20 mouse cellular contexts compared by ENCODE assay signal in genomic region chr16:56729060-56729459, GRCm38 (mm10).
"Had no signal": no experiment of that assay in that cellular context is flagged by ENCODE, and none has a peak within 500 bp of the region (broad histone marks: within the 10 kb centered on the region; RNA-seq: fewer than 3 reads in every experiment).

No protein-coding gene starts in this region.

- H3K27me3 ChIP-seq: lung, embryonic 15.5 days; megakaryocyte, embryonic 14.5 days; midbrain, embryonic 13.5 days; midbrain, embryonic 15.5 days; neural tube, embryonic 13.5 days; neural tube, embryonic 15.5 days had no signal

- ATAC-seq: liver, postnatal 0 days; lung, postnatal 0 days; midbrain, embryonic 13.5 days; midbrain, embryonic 15.5 days had no signal

- H3K4me2 ChIP-seq: lung, embryonic 15.5 days; midbrain, embryonic 11.5 days; midbrain, embryonic 13.5 days; midbrain, embryonic 15.5 days; neural tube, embryonic 13.5 days; neural tube, embryonic 15.5 days had no signal

- DNase-seq: liver, postnatal 0 days; lung, adult 2 months; lung, postnatal 14 days; lung, postnatal 4 days; retina, postnatal 1 day; right cerebral cortex, adult 18-20 months; right cerebral cortex, postnatal 25 days; right cerebral cortex, postnatal 4 days; spleen, adult 18-20 months; thymus, adult 18-20 months; thymus, postnatal 14 days; thymus, postnatal 36 days had no signal

- H3K4me3 ChIP-seq: lung, embryonic 15.5 days; megakaryocyte, embryonic 14.5 days; midbrain, embryonic 13.5 days; midbrain, embryonic 15.5 days; neural tube, embryonic 13.5 days; neural tube, embryonic 15.5 days had no signal

- H3K27ac ChIP-seq: lung, embryonic 15.5 days; midbrain, embryonic 13.5 days; midbrain, embryonic 15.5 days; neural tube, embryonic 13.5 days; neural tube, embryonic 15.5 days had no signal

- H3K9me3 ChIP-seq: lung, embryonic 15.5 days; megakaryocyte, embryonic 14.5 days; midbrain, embryonic 13.5 days; midbrain, embryonic 15.5 days; neural tube, embryonic 13.5 days; neural tube, embryonic 15.5 days had no signal

- H3K36me3 ChIP-seq: lung, embryonic 15.5 days; midbrain, embryonic 13.5 days; midbrain, embryonic 15.5 days; neural tube, embryonic 13.5 days; neural tube, embryonic 15.5 days had no signal

- H3K9ac ChIP-seq: liver, postnatal 0 days; lung, embryonic 15.5 days; midbrain, embryonic 13.5 days; midbrain, embryonic 15.5 days; neural tube, embryonic 13.5 days; neural tube, embryonic 15.5 days had no signal

- H3K4me1 ChIP-seq: lung, embryonic 15.5 days; midbrain, embryonic 13.5 days; midbrain, embryonic 15.5 days; neural tube, embryonic 13.5 days; neural tube, embryonic 15.5 days had no signal
